Mouse (Mus musculus): ENCODE measurements around the gene Hdgfl3. TPM values are rescaled to one million over a fixed set of nuclear protein-coding genes. Genes with fewer than 3 reads are reported as not detected.

The Hdgfl3 gene
- polyA plus RNA-seq, 1 experiment from 2014 or later = 45.7 TPM

- Histone ChIP-seq H3K4me1 (replicated peaks; ENCODE audit: control insufficient read depth, insufficient read depth, low read length) (no peaks in the 10 kb centered on the region), H3K36me3 (ENCODE audit: control insufficient read depth, insufficient read depth, low read length) (no peaks in the 10 kb centered on the region), H3K27me3 (ENCODE audit: control insufficient read depth, insufficient read depth, low read length) (no peaks in the 10 kb centered on the region), H3K4me3 (ENCODE audit: low read depth, low read length) (no peak overlapping the region), H3K4me2 (ENCODE audit: low read depth, low read length, severe bottlenecking) (no peak overlapping the region), H3K9me3 (ENCODE audit: control insufficient read depth, low read length) (no peaks in the 10 kb centered on the region), H3K27ac (ENCODE audit: low read depth, low read length) (no peak overlapping the region), H3K9ac (ENCODE audit: low read length) (no peak overlapping the region)
- DNase-seq (ENCODE audit: low spot score) (no peak), ATAC-seq (replicated peaks; ENCODE audit: low FRiP score) (no peak)
- 7% methylated on average over 3 of the region's 3 CpGs for WGBS
Measured at GRCm38 (mm10) chr7:81959704-81960103, 25.4 kb upstream of the Hdgfl3 start.

GRCm38 (mm10) chr7:81954208-81954846 lies 20.1 kb upstream of the Hdgfl3 start:
- Histone ChIP-seq H3K27ac (ENCODE audit: low read depth, low read length) (no peak overlapping the region), H3K9me3 (ENCODE audit: control insufficient read depth, low read length) (no peaks in the 10 kb centered on the region), H3K9ac (ENCODE audit: low read length) (no peak overlapping the region), H3K27me3 (ENCODE audit: control insufficient read depth, insufficient read depth, low read length) (no peaks in the 10 kb centered on the region), H3K4me1 (replicated peaks; ENCODE audit: control insufficient read depth, insufficient read depth, low read length) (no peaks in the 10 kb centered on the region), H3K36me3 (ENCODE audit: control insufficient read depth, insufficient read depth, low read length) (no peaks in the 10 kb centered on the region), H3K4me2 (ENCODE audit: low read depth, low read length, severe bottlenecking) (no peak overlapping the region), H3K4me3 (ENCODE audit: low read depth, low read length) (no peak overlapping the region)
- DNase-seq (ENCODE audit: low spot score) = no peak
- ATAC-seq (replicated peaks; ENCODE audit: low FRiP score) = no peak

GRCm38 (mm10) chr7:81950499-81950898 lies 16.2 kb upstream of the Hdgfl3 start:
- Histone ChIP-seq H3K9me3 (ENCODE audit: control insufficient read depth, low read length) (no peaks in the 10 kb centered on the region), H3K4me3 (ENCODE audit: low read depth, low read length) (no peak overlapping the region), H3K4me1 (replicated peaks; ENCODE audit: control insufficient read depth, insufficient read depth, low read length) (no peaks in the 10 kb centered on the region), H3K4me2 (ENCODE audit: low read depth, low read length, severe bottlenecking) (no peak overlapping the region), H3K9ac (ENCODE audit: low read length) (no peak overlapping the region), H3K27me3 (ENCODE audit: control insufficient read depth, insufficient read depth, low read length) (no peaks in the 10 kb centered on the region), H3K27ac (ENCODE audit: low read depth, low read length) (no peak overlapping the region), H3K36me3 (ENCODE audit: control insufficient read depth, insufficient read depth, low read length) (no peaks in the 10 kb centered on the region)
- 86% methylated on average over 2 of the region's 2 CpGs for WGBS
- no peak for DNase-seq (ENCODE audit: low spot score)
- no peak for ATAC-seq (replicated peaks; ENCODE audit: low FRiP score)

GRCm38 (mm10) chr7:81945398-81945797 lies 11.1 kb upstream of the Hdgfl3 start:
- no peak overlapping the region for H3K27ac ChIP-seq (ENCODE audit: low read depth, low read length)
- no peaks in the 10 kb centered on the region for H3K9me3 ChIP-seq (ENCODE audit: control insufficient read depth, low read length)
- H3K4me3 ChIP-seq (ENCODE audit: low read depth, low read length) = no peak overlapping the region
- 18% methylated on average over 4 of the region's 4 CpGs for WGBS
- ATAC-seq (replicated peaks; ENCODE audit: low FRiP score) (no peak), DNase-seq (ENCODE audit: low spot score) (peak; percentile 55)
- H3K4me1 ChIP-seq (replicated peaks; ENCODE audit: control insufficient read depth, insufficient read depth, low read length) = no peaks in the 10 kb centered on the region
- H3K9ac ChIP-seq (ENCODE audit: low read length) = no peak overlapping the region
- no peaks in the 10 kb centered on the region for H3K27me3 ChIP-seq (ENCODE audit: control insufficient read depth, insufficient read depth, low read length)
- H3K4me2 ChIP-seq (ENCODE audit: low read depth, low read length, severe bottlenecking) = no peak overlapping the region
- H3K36me3 ChIP-seq (ENCODE audit: control insufficient read depth, insufficient read depth, low read length) = no peaks in the 10 kb centered on the region

- WGBS = 5% methylated on average over 5 of the region's 5 CpGs
- H3K4me3 ChIP-seq (ENCODE audit: low read depth, low read length) = peak overlapping the region; percentile 90
- peak overlapping the region; percentile 54 for H3K4me2 ChIP-seq (ENCODE audit: low read depth, low read length, severe bottlenecking)
- peak overlapping the region; percentile 97 for H3K9ac ChIP-seq (ENCODE audit: low read length)
- no peaks in the 10 kb centered on the region for H3K36me3 ChIP-seq (ENCODE audit: control insufficient read depth, insufficient read depth, low read length)
- DNase-seq (ENCODE audit: low spot score) (no peak), ATAC-seq (replicated peaks; ENCODE audit: low FRiP score) (peak; percentile 53)
- H3K4me1 ChIP-seq (replicated peaks; ENCODE audit: control insufficient read depth, insufficient read depth, low read length) = peaks cover 8% of the 10 kb centered on the region; the same call in 1 of the 2 replicates
- H3K27ac ChIP-seq (ENCODE audit: low read depth, low read length) = peak overlapping the region; percentile 90
- H3K27me3 ChIP-seq (ENCODE audit: control insufficient read depth, insufficient read depth, low read length) = no peaks in the 10 kb centered on the region
- H3K9me3 ChIP-seq (ENCODE audit: control insufficient read depth, low read length) = no peaks in the 10 kb centered on the region
Measured at GRCm38 (mm10) chr7:81934806-81935205, 533 bp upstream of the Hdgfl3 start.

GRCm38 (mm10) chr7:81933601-81934266 lies 539 bp downstream of the Hdgfl3 start:
- ATAC-seq (replicated peaks; ENCODE audit: low FRiP score) (peak; percentile 75), DNase-seq (ENCODE audit: low spot score) (peak; percentile 87)
- Histone ChIP-seq H3K4me1 (replicated peaks; ENCODE audit: control insufficient read depth, insufficient read depth, low read length) (peaks cover 8% of the 10 kb centered on the region; the same call in 1 of the 2 replicates), H3K36me3 (ENCODE audit: control insufficient read depth, insufficient read depth, low read length) (no peaks in the 10 kb centered on the region), H3K4me2 (ENCODE audit: low read depth, low read length, severe bottlenecking) (peak overlapping the region; percentile 54), H3K27me3 (ENCODE audit: control insufficient read depth, insufficient read depth, low read length) (no peaks in the 10 kb centered on the region), H3K27ac (ENCODE audit: low read depth, low read length) (peak overlapping the region; percentile 90), H3K9ac (ENCODE audit: low read length) (peak overlapping the region; percentile 97), H3K9me3 (ENCODE audit: control insufficient read depth, low read length) (no peaks in the 10 kb centered on the region), H3K4me3 (ENCODE audit: low read depth, low read length) (peak overlapping the region; percentile 90)
- under 1% methylated on average over 82 of the region's 103 CpGs for WGBS

- Histone ChIP-seq H3K27me3 (ENCODE audit: control insufficient read depth, insufficient read depth, low read length) (no peaks in the 10 kb centered on the region), H3K4me1 (replicated peaks; ENCODE audit: control insufficient read depth, insufficient read depth, low read length) (peaks cover 8% of the 10 kb centered on the region; the same call in 1 of the 2 replicates), H3K9ac (ENCODE audit: low read length) (peak overlapping the region; percentile 97), H3K4me2 (ENCODE audit: low read depth, low read length, severe bottlenecking) (peak overlapping the region; percentile 54), H3K4me3 (ENCODE audit: low read depth, low read length) (peak overlapping the region; percentile 90), H3K9me3 (ENCODE audit: control insufficient read depth, low read length) (no peaks in the 10 kb centered on the region), H3K27ac (ENCODE audit: low read depth, low read length) (peak overlapping the region; percentile 90), H3K36me3 (ENCODE audit: control insufficient read depth, insufficient read depth, low read length) (no peaks in the 10 kb centered on the region)
- DNase-seq (ENCODE audit: low spot score) (no peak), ATAC-seq (replicated peaks; ENCODE audit: low FRiP score) (no peak; the same call in 1 of the 2 replicates)
- WGBS = 5% methylated on average over 23 of the region's 23 CpGs
Measured at GRCm38 (mm10) chr7:81933061-81933600, 1.1 kb downstream of the Hdgfl3 start.

- H3K36me3 ChIP-seq (ENCODE audit: control insufficient read depth, insufficient read depth, low read length) = no peaks in the 10 kb centered on the region
- WGBS = 37% methylated on average over 5 of the region's 5 CpGs
- ATAC-seq (replicated peaks; ENCODE audit: low FRiP score) = no peak
- H3K9ac ChIP-seq (ENCODE audit: low read length) = peak overlapping the region; percentile 97
- H3K4me2 ChIP-seq (ENCODE audit: low read depth, low read length, severe bottlenecking) = peak overlapping the region; percentile 54
- DNase-seq (ENCODE audit: low spot score) = no peak
- H3K4me1 ChIP-seq (replicated peaks; ENCODE audit: control insufficient read depth, insufficient read depth, low read length) = peaks cover 8% of the 10 kb centered on the region; the same call in 1 of the 2 replicates
- H3K4me3 ChIP-seq (ENCODE audit: low read depth, low read length) = peak overlapping the region; percentile 90
- H3K9me3 ChIP-seq (ENCODE audit: control insufficient read depth, low read length) = no peaks in the 10 kb centered on the region
- no peaks in the 10 kb centered on the region for H3K27me3 ChIP-seq (ENCODE audit: control insufficient read depth, insufficient read depth, low read length)
- no peak overlapping the region for H3K27ac ChIP-seq (ENCODE audit: low read depth, low read length)
Measured at GRCm38 (mm10) chr7:81932521-81933045, 1.7 kb downstream of the Hdgfl3 start.

Measured in forebrain, embryonic 11.5 days (tissue).